Mouse (Mus musculus) layer of hippocampus, adult 8-10 months (tissue): ENCODE results near the gene Ppp3ca. TPM values are rescaled to one million over a fixed set of nuclear protein-coding genes. Genes with fewer than 3 reads are reported as not detected.

Experiments
- DNase-seq, 2 experiments: peaks; one replicate each; pipeline ENCODE4 v3.0.0; 2022; ENCODE audit warnings: low spot score in 2 of 2
- total RNA-seq, 4 experiments: library from RNA; stranded (reverse); gene quantifications; 2 replicates each; pipeline ENCODE4 v1.2.4; 2022

Gene Ppp3ca
- total RNA-seq, 4 experiments from 2014 or later: 1,034 to 1,177 (median 1,140) TPM

- no peak for DNase-seq
These were observed 52.6 kb downstream of the Ppp3ca start for GRCm38 (mm10) chr3:136722493-136722892.

GRCm38 (mm10) chr3:136725311-136726156 lies 55.6 kb downstream of the Ppp3ca start:
- peak in 1 of 2 experiments; percentile 44 for DNase-seq

- no peak for DNase-seq
These were observed 58.0 kb downstream of the Ppp3ca start for GRCm38 (mm10) chr3:136727877-136728276.

- no peak for DNase-seq
These were observed 60.1 kb downstream of the Ppp3ca start for GRCm38 (mm10) chr3:136729978-136730377.

GRCm38 (mm10) chr3:136731579-136731978 lies 61.7 kb downstream of the Ppp3ca start:
- DNase-seq: no peak

- DNase-seq: no peak
These were observed 66.1 kb downstream of the Ppp3ca start for GRCm38 (mm10) chr3:136736021-136736420.

- DNase-seq: no peak
These were observed 66.9 kb downstream of the Ppp3ca start for GRCm38 (mm10) chr3:136736773-136737298.

- DNase-seq: no peak
These were observed 68.5 kb downstream of the Ppp3ca start for GRCm38 (mm10) chr3:136738474-136738873.

GRCm38 (mm10) chr3:136738914-136739313 lies 69.0 kb downstream of the Ppp3ca start:
- DNase-seq: no peak

GRCm38 (mm10) chr3:136741659-136742058 lies 71.7 kb downstream of the Ppp3ca start:
- DNase-seq: no peak

GRCm38 (mm10) chr3:136742258-136743057 lies 72.5 kb downstream of the Ppp3ca start:
- DNase-seq: no peak

GRCm38 (mm10) chr3:136744295-136744897 lies 74.5 kb downstream of the Ppp3ca start:
- no peak for DNase-seq

GRCm38 (mm10) chr3:136745456-136745855 lies 75.5 kb downstream of the Ppp3ca start:
- no peak for DNase-seq

GRCm38 (mm10) chr3:136748761-136749476 lies 79.0 kb downstream of the Ppp3ca start:
- no peak for DNase-seq

- no peak for DNase-seq
These were observed 79.5 kb downstream of the Ppp3ca start for GRCm38 (mm10) chr3:136749477-136749797.

- no peak for DNase-seq
These were observed 80.0 kb downstream of the Ppp3ca start for GRCm38 (mm10) chr3:136749951-136750350.

- no peak for DNase-seq
These were observed 82.3 kb downstream of the Ppp3ca start for GRCm38 (mm10) chr3:136752126-136752716.

- no peak for DNase-seq
These were observed 86.2 kb downstream of the Ppp3ca start for GRCm38 (mm10) chr3:136756137-136756536.

- DNase-seq: no peak
These were observed 89.5 kb downstream of the Ppp3ca start for GRCm38 (mm10) chr3:136759446-136759845.

- DNase-seq: no peak
These were observed 91.5 kb downstream of the Ppp3ca start for GRCm38 (mm10) chr3:136761292-136761978.
